Mouse (Mus musculus) olfactory bulb, adult 2 months (tissue): Measurements from ENCODE around the gene Rapgef2.

Experiments used
- CTCF ChIP-seq: fragments of 200-500 bp; IDR thresholded peaks from 2 replicates; pipeline ENCODE4 v1.5.1; 2012; ENCODE audit warnings: low read depth, mild to moderate bottlenecking, low read length, moderate library complexity; ENCODE audit not compliant: insufficient read depth
- POLR2A ChIP-seq: fragments of 200-500 bp; IDR thresholded peaks from 2 replicates; pipeline ENCODE4 v1.6.1; 2012; ENCODE audit warnings: mild to moderate bottlenecking, low read depth, low read length, moderate library complexity; ENCODE audit not compliant: insufficient read depth

DNA sequence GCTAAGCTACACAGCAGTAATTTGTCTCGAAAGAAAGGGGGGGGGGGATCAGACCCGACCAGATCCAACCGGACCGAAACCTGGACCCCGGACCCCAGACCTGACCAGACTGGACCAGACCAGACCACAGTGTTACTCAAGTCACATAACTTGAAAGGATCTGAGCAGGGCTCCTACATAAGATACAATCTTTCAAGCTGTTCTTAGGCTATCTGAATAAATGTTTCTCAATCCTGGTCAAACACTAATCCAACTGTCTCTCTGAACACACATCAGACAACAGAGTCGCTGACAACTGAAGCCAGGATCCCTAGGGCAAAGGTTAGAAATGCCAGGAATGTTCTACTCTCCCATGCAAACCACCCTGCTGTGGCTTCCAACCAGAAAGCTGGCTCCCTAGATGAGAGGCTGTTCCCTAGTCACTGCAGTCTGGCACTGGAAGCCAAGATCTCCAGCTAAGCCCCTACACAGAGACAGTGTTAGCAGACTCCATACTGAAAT lies 24.5 kb downstream of the Rapgef2 start:
- TF ChIP-seq CTCF: no peak
- TF ChIP-seq POLR2A: no peak
